Mouse (Mus musculus): ENCODE results near the gene Fgf7. TPM values are rescaled to one million over a fixed set of nuclear protein-coding genes. Genes with fewer than 3 reads are reported as not detected.

Gene Fgf7
- polyA plus RNA-seq, 1 experiment from 2014 or later: 0.29 TPM

GRCm38 (mm10) chr2:126038221-126039000, 4.0 kb downstream of the Fgf7 start:
- Histone ChIP-seq H3K4me2 (no peak overlapping the region), H3K36me3 (replicated peaks) (no peaks in the 10 kb centered on the region), H3K4me1 (replicated peaks) (no peaks in the 10 kb centered on the region), H3K9ac (no peak overlapping the region), H3K4me3 (replicated peaks) (no peak overlapping the region), H3K27me3 (0 out of 2 replicates have a peak, but pooled peaks cover 3% of the 10 kb centered on the region), H3K9me3 (replicated peaks) (no peaks in the 10 kb centered on the region), H3K27ac (replicated peaks) (no peak overlapping the region)
- WGBS (ENCODE audit: insufficient replicate concordance): 58% methylated on average over 7 of the region's 7 CpGs
- no peak for ATAC-seq (ENCODE audit: insufficient read depth)

DNA sequence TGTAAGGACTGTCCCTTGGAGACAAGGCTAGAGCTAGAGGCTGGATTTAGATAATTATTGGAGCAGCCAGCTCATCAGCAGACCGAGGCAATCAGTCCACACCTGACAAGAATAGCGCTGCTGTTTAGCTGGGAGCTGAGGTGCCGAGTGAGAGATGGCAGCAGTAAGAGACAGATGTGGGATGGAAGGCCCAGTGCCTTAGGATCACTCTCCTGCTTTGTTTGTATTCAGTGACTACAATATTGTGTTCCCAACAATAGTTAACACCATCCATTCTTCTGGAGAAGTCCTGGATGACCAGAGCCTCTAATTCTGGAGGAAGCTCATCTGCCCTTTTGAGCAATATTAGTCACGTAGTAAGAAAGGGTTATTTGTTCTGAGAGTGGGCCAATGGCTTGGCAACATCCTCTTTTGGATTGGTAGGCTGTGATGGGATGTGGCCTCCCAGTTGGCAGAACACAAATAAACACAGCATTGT, 5.0 kb downstream of the Fgf7 start:
- Histone ChIP-seq H3K4me3 (replicated peaks) (no peak overlapping the region), H3K27me3 (0 out of 2 replicates have a peak, but pooled peaks cover 3% of the 10 kb centered on the region), H3K36me3 (replicated peaks) (no peaks in the 10 kb centered on the region), H3K27ac (replicated peaks) (no peak overlapping the region), H3K9ac (no peak overlapping the region), H3K4me2 (no peak overlapping the region), H3K9me3 (replicated peaks) (no peaks in the 10 kb centered on the region), H3K4me1 (replicated peaks) (no peaks in the 10 kb centered on the region)
- WGBS (ENCODE audit: insufficient replicate concordance): 50% methylated on average over 4 of the region's 4 CpGs
- no peak for ATAC-seq (ENCODE audit: insufficient read depth)

- no peak for ATAC-seq (ENCODE audit: insufficient read depth)
- Histone ChIP-seq H3K4me1 (replicated peaks) (no peaks in the 10 kb centered on the region), H3K4me3 (replicated peaks) (no peak overlapping the region), H3K27me3 (0 out of 2 replicates have a peak, but pooled peaks cover 3% of the 10 kb centered on the region), H3K9ac (no peak overlapping the region), H3K27ac (replicated peaks) (no peak overlapping the region), H3K9me3 (replicated peaks) (no peaks in the 10 kb centered on the region), H3K36me3 (replicated peaks) (no peaks in the 10 kb centered on the region), H3K4me2 (no peak overlapping the region)
- 53% methylated on average over 2 of the region's 2 CpGs for WGBS (ENCODE audit: insufficient replicate concordance)
These were observed 6.2 kb downstream of the Fgf7 start for GRCm38 (mm10) chr2:126040651-126041050.

DNA sequence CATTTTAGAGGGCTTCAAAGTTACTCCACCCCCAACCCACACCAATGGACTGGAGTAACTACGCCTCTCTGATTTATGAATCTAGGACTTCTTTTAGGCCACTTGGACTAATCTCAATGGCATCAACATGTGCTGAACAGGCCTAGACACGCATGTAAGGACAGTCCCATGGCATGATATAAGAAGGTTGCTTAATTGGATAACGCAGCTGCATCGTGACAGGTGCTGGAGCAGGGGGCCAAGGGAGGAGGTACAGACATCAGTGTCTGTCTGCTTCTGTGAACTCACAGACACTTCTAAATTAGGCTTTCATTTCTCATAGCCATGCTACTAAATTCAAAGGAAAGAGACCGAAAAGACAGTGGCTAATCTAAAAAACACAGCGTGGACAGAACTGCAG, 6.8 kb downstream of the Fgf7 start:
- Histone ChIP-seq H3K36me3 (replicated peaks) (no peaks in the 10 kb centered on the region), H3K4me1 (replicated peaks) (no peaks in the 10 kb centered on the region), H3K27ac (replicated peaks) (no peak overlapping the region), H3K9ac (no peak overlapping the region), H3K4me2 (no peak overlapping the region), H3K4me3 (replicated peaks) (no peak overlapping the region), H3K27me3 (0 out of 2 replicates have a peak, but pooled peaks cover 3% of the 10 kb centered on the region), H3K9me3 (replicated peaks) (no peaks in the 10 kb centered on the region)
- ATAC-seq (ENCODE audit: insufficient read depth): no peak
- WGBS (ENCODE audit: insufficient replicate concordance): 64% methylated on average over 6 of the region's 6 CpGs

GRCm38 (mm10) chr2:126042674-126043073, 8.2 kb downstream of the Fgf7 start:
- H3K9ac ChIP-seq: no peak overlapping the region
- H3K4me2 ChIP-seq: no peak overlapping the region
- ATAC-seq (ENCODE audit: insufficient read depth): no peak
- 0 out of 2 replicates have a peak, but pooled peaks cover 3% of the 10 kb centered on the region for H3K27me3 ChIP-seq
- H3K27ac ChIP-seq (replicated peaks): no peak overlapping the region
- no peaks in the 10 kb centered on the region for H3K9me3 ChIP-seq (replicated peaks)
- 63% methylated on average over 3 of the region's 3 CpGs for WGBS (ENCODE audit: insufficient replicate concordance)
- H3K36me3 ChIP-seq (replicated peaks): no peaks in the 10 kb centered on the region
- H3K4me1 ChIP-seq (replicated peaks): no peaks in the 10 kb centered on the region
- no peak overlapping the region for H3K4me3 ChIP-seq (replicated peaks)

DNA sequence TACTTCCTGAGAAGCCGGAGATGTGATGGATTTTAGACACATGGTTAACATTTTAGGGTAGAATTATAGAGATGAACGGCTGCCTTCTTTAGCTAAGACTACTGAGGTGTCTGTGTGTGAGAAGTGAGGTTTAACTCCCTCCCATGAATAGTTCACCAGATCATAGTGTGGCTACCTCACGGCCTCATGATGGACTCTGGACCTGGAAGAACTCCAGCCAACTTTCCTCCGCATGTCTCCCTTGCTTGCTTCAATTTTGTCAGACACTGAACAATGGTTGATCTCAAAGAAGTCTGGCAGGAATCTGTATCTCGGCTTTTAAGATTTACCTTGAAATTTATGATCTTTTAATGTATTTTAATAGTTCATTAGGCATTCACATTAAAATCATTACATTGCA, 11.2 kb downstream of the Fgf7 start:
- ATAC-seq (ENCODE audit: insufficient read depth): no peak

DNA sequence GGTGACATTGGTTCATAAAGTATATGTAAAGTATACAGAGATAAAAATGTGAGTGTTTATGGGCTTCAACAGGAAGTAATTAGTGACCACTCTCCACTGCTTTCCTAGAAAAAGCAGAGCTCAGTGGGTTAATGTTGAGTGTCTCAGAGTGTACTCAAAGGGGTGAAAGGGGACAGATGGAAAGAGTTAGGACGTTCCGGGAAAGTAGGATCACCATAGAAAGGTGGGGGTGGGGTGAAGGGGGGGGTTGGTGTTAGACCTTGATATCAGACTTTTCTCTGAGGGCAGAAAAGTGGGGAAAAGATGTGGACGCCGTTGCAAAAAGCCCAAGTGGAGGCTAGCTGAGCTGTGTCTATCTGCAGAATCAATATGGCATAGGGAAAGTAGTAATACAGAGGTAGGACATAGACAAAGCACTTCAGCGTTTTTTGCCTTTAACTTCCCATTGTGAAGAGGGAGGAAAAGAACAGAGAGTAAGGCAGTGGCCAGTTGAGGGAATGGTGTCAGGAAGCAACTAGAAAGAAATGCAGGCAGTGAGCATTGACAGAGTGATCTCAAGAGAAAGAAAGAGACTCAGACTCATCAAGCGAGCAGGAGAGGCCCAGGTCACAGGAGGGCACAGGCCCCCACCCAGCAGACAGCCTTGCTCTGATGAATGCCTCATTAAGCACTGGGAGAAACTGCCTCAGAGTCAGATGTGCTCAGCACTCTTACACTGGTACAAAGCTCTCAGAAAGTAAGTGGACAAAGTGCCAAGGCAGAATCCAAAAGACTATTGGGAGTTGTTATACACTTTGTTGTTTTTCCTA, 18.5 kb downstream of the Fgf7 start:
- H3K9me3 ChIP-seq (replicated peaks): no peaks in the 10 kb centered on the region
- WGBS (ENCODE audit: insufficient replicate concordance): 48% methylated on average over 6 of the region's 6 CpGs
- no peak overlapping the region for H3K27ac ChIP-seq (replicated peaks)
- no peak overlapping the region for H3K4me2 ChIP-seq
- H3K4me3 ChIP-seq (replicated peaks): no peak overlapping the region
- no peak overlapping the region for H3K9ac ChIP-seq
- no peaks in the 10 kb centered on the region for H3K27me3 ChIP-seq
- no peak for ATAC-seq (ENCODE audit: insufficient read depth)
- no peaks in the 10 kb centered on the region for H3K4me1 ChIP-seq (replicated peaks)
- H3K36me3 ChIP-seq (replicated peaks): no peaks in the 10 kb centered on the region

More for the DNA sequence above, 11.2 kb downstream of the Fgf7 start:
- 59% methylated on average over 5 of the region's 5 CpGs for WGBS (ENCODE audit: insufficient replicate concordance)
- H3K4me1 ChIP-seq (replicated peaks): no peaks in the 10 kb centered on the region
- 0 out of 2 replicates have a peak, but pooled peaks cover 3% of the 10 kb centered on the region for H3K27me3 ChIP-seq
- no peak overlapping the region for H3K27ac ChIP-seq (replicated peaks)
- no peaks in the 10 kb centered on the region for H3K9me3 ChIP-seq (replicated peaks)
- H3K4me3 ChIP-seq (replicated peaks): no peak overlapping the region
- no peak overlapping the region for H3K9ac ChIP-seq
- H3K36me3 ChIP-seq (replicated peaks): no peaks in the 10 kb centered on the region
- H3K4me2 ChIP-seq: no peak overlapping the region

DNA sequence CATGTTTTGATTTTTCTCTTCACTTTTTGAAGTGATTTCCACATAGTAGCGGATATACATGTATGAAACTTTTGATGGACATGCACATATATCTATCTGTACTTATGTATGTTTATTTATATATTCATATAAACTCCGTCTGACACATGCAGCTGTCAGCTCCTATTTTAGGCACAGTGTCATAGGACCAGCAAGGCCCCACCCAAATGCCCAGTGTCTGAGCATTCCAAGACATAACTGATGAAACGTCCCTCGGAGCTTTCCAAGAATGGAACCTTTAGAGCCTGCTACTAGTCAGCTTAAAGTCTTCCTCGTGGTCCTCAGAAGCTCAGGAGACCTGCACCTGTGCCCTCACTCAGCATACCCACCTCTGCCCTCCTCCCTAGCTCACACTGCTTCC, 19.2 kb downstream of the Fgf7 start:
- WGBS (ENCODE audit: insufficient replicate concordance): 55% methylated on average over 5 of the region's 5 CpGs
- no peaks in the 10 kb centered on the region for H3K36me3 ChIP-seq (replicated peaks)
- no peak overlapping the region for H3K4me3 ChIP-seq (replicated peaks)
- no peak for ATAC-seq (ENCODE audit: insufficient read depth)
- no peak overlapping the region for H3K4me2 ChIP-seq
- no peaks in the 10 kb centered on the region for H3K9me3 ChIP-seq (replicated peaks)
- no peak overlapping the region for H3K9ac ChIP-seq
- no peak overlapping the region for H3K27ac ChIP-seq (replicated peaks)
- no peaks in the 10 kb centered on the region for H3K4me1 ChIP-seq (replicated peaks)
- no peaks in the 10 kb centered on the region for H3K27me3 ChIP-seq

- Histone ChIP-seq H3K36me3 (replicated peaks) (no peaks in the 10 kb centered on the region), H3K4me1 (replicated peaks) (no peaks in the 10 kb centered on the region), H3K9ac (no peak overlapping the region), H3K27ac (replicated peaks) (no peak overlapping the region), H3K4me2 (no peak overlapping the region), H3K9me3 (replicated peaks) (no peaks in the 10 kb centered on the region), H3K27me3 (no peaks in the 10 kb centered on the region), H3K4me3 (replicated peaks) (no peak overlapping the region)
- 59% methylated on average over 4 of the region's 4 CpGs for WGBS (ENCODE audit: insufficient replicate concordance)
- ATAC-seq (ENCODE audit: insufficient read depth): no peak
These were observed 26.1 kb downstream of the Fgf7 start for GRCm38 (mm10) chr2:126060595-126060994.

GRCm38 (mm10) chr2:126061037-126061773, 26.7 kb downstream of the Fgf7 start:
- no peaks in the 10 kb centered on the region for H3K9me3 ChIP-seq (replicated peaks)
- H3K4me3 ChIP-seq (replicated peaks): no peak overlapping the region
- H3K4me2 ChIP-seq: no peak overlapping the region
- ATAC-seq (ENCODE audit: insufficient read depth): no peak
- no peaks in the 10 kb centered on the region for H3K27me3 ChIP-seq
- H3K4me1 ChIP-seq (replicated peaks): no peaks in the 10 kb centered on the region
- H3K9ac ChIP-seq: no peak overlapping the region
- 70% methylated on average over 17 of the region's 17 CpGs for WGBS (ENCODE audit: insufficient replicate concordance)
- no peak overlapping the region for H3K27ac ChIP-seq (replicated peaks)
- H3K36me3 ChIP-seq (replicated peaks): no peaks in the 10 kb centered on the region

GRCm38 (mm10) chr2:126062876-126063275, 28.4 kb downstream of the Fgf7 start:
- 60% methylated on average over 7 of the region's 7 CpGs for WGBS (ENCODE audit: insufficient replicate concordance)

More at GRCm38 (mm10) chr2:126062876-126063275, 28.4 kb downstream of the Fgf7 start:
- H3K4me3 ChIP-seq (replicated peaks): no peak overlapping the region
- no peaks in the 10 kb centered on the region for H3K4me1 ChIP-seq (replicated peaks)
- ATAC-seq (ENCODE audit: insufficient read depth): no peak
- no peak overlapping the region for H3K27ac ChIP-seq (replicated peaks)
- no peaks in the 10 kb centered on the region for H3K27me3 ChIP-seq
- H3K36me3 ChIP-seq (replicated peaks): no peaks in the 10 kb centered on the region
- no peak overlapping the region for H3K4me2 ChIP-seq
- no peak overlapping the region for H3K9ac ChIP-seq
- no peaks in the 10 kb centered on the region for H3K9me3 ChIP-seq (replicated peaks)
